Mouse (Mus musculus): ENCODE measurements at regions not wholly inside any gene's neighbourhood (a gene's known extent, or its start where the extent isn't known, plus 50 kb on each side); places are given as distances from the start of the nearest gene placed in this dataset.

GRCm38 (mm10) chr6:121560852-121561251 lies 74.3 kb upstream of the A2m start:
- peak; percentile 47 to 70 for DNase-seq

DNA sequence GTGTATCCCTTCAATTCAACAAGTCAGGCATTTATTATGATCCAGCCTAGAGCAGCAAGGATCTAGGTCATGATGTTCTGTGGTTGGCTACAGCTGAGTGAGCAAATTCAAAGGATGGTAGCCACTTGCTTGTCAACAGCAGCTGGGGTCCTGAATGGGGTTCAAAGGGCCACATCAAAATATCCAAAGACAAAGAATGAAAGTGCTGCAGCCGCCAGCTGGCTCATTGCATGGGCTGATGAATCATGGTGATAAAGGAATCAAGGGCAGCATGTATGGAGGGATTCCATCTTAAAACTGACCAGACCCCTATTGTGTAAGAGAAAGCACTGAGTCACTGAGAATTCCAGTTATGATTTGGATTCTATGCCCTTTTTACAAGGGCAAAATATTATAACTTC lies 74.8 kb upstream of the A2m start:
- DNase-seq = no peak

DNA sequence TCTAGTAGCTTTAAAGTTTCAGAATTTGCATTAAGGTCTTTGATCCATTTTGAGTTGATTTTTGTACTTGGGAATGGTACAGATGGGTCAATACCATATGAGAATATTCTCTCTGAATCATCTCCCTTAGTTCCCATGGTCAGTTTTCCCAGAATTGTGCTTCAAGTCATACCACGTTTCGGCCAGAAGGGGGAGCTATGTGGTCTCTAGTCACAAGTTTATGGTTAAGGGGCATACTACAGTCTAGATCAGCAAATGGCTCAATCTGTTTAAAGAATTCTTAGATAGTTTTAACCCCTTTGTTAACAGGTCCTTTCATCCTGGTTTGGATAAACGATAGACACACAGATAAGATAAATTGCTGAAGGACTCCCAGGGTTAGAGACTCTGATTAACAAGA lies 78.7 kb upstream of the A2m start:
- DNase-seq = peak; percentile 38 to 55

GRCm38 (mm10) chr6:121553501-121554132 lies 80.1 kb upstream of the Iqsec3 start:
- DNase-seq = no peak

DNA sequence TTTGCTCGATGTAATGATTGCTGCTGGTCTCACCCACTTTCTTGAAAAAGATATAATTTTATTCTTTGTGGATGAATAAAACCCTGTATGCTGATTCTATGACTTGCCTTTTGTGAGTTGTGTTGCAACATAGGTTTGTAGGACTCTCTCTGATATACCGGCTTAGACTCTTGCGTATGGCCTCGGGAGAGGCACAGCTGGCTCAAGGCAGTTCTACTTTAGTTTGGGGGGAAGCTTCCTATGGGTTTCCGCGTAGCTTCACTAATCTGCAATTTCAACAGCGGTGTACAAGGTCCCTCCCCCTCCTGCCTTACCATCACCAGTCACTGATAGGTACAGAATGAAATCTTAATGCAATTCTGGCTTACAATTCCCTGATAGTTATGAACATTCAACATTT lies 60.0 kb upstream of the Iqsec3 start:
- DNase-seq = no peak

DNA sequence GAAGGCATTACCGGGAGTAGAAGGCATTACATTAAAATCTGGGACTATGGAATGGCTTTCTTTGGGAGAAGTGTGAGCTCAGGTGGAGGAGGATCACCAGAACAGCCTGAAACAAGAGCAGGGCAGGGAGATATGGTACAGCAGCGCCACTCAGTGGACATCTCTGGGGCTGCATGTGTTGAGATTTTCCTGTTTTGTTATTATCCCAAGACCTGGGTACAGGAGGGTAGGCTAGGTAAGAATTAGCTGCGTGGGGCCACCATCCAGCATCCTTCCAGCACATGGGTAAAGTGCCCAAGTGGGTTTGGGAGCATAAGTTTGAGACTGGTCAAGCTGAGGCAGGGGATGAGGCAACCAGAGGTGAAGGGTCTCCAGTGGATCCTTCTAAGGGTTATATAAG lies 59.4 kb upstream of the Iqsec3 start:
- DNase-seq = peak; percentile 87

DNA sequence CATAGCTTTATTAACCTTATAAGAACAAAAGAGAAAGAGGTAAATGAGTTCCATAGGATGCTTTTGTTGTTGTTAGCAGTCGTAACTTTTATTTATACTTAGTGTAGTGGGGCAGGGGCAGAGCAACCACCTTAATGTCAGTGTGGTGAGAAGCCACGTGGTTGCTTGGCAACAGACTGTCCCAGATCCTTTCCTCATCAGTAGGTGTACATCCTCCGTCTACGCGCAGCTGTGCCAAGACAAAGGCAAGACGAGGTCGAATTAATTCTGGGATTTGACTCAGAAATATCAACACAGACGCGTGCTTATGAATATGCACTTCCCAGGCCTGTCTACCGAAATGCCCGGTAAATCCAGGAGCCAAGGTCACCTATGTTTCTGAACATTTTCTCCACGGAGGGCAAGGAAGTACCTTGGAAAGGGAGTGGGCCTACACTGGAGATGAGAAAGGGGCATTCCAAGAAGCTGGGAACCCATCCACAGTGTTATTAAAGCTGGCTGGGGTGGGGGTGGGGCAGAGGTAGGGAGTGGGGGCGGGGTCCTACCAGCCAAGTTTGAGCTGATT lies 58.4 kb upstream of the Iqsec3 start:
- DNase-seq = no peak

DNA sequence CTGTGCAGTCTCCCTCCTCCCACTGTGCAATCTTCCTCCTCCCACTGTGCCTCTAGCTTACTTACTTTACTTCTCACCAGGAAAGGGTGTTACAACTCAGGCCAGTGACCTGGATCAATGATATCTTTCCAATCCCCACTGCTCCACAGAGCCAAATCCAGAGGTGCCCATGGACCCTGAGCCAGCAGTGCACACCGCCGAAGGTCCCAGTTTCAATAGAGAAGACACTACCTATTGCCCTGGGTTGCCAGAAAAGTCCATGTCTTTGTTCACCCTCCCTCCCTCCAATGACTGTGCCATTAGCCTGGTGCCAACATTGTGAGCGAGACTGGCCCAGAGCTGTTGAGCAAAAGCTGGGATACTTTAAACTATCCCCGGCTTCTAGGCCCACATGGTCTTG lies 53.8 kb upstream of the Iqsec3 start:
- no peak for DNase-seq

GRCm38 (mm10) chr6:121526121-121526520 lies 52.6 kb upstream of the Iqsec3 start:
- no peak for DNase-seq

GRCm38 (mm10) chr6:121524613-121524970 lies 51.1 kb upstream of the Iqsec3 start:
- no peak for DNase-seq

GRCm38 (mm10) chr6:121523882-121524612 lies 50.6 kb upstream of the Iqsec3 start:
- peak; percentile 48 to 54 for DNase-seq
